Mouse (Mus musculus) limb, embryonic 12.5 days (tissue): Measurements from ENCODE around the gene Adora3. TPM values are rescaled to one million over a fixed set of nuclear protein-coding genes. Genes with fewer than 3 reads are reported as not detected.

Experiments
- ATAC-seq: fragments of 200-750 bp; cut with Nextera tagmentation; 2 replicates; pipeline ENCODE4 v1.8.0; 2017; ENCODE audit warnings: low read depth, moderate TSS enrichment; ENCODE audit not compliant: insufficient number of reproducible peaks, insufficient read depth, low FRiP score, low TSS enrichment
- H3K27ac ChIP-seq: fragments of 300-500 bp; sonication (generic); 2 replicates; pipeline ENCODE4 v1.5.1; 2016; ENCODE audit warnings: mild to moderate bottlenecking, moderate library complexity
- H3K27me3 ChIP-seq: fragments of 300-500 bp; sonication (generic); 2 replicates; pipeline ENCODE4 v1.6.1; 2016; ENCODE audit warnings: mild to moderate bottlenecking, moderate library complexity
- H3K36me3 ChIP-seq: fragments of 300-500 bp; sonication (generic); 2 replicates; pipeline ENCODE4 v1.6.1; 2016; ENCODE audit warnings: mild to moderate bottlenecking, moderate library complexity
- H3K4me1 ChIP-seq: fragments of 300-500 bp; sonication (generic); replicated peaks from 2 replicates; pipeline ENCODE4 v1.6.1; 2016
- H3K4me2 ChIP-seq: fragments of 300-500 bp; sonication (generic); 2 replicates; pipeline ENCODE4 v1.6.1; 2016; ENCODE audit warnings: mild to moderate bottlenecking, moderate library complexity
- H3K4me3 ChIP-seq: fragments of 300-500 bp; sonication (generic); replicated peaks from 2 replicates; pipeline ENCODE4 v1.5.1; 2016; ENCODE audit warnings: mild to moderate bottlenecking
- H3K9ac ChIP-seq: fragments of 300-500 bp; sonication (generic); replicated peaks from 2 replicates; pipeline ENCODE4 v1.6.1; 2016; ENCODE audit warnings: mild to moderate bottlenecking, moderate library complexity
- H3K9me3 ChIP-seq: fragments of 300-500 bp; sonication (generic); 2 replicates; pipeline ENCODE4 v1.6.1; 2016; ENCODE audit warnings: mild to moderate bottlenecking, moderate library complexity
- WGBS: fragments of 180-500 bp; shearing (Covaris S2); methylation state at CpG from one replicate; pipeline ENCODE4 v1.1.7; 2016; 5-methylcytosine and 5-hydroxymethylcytosine counted together
- polyA plus RNA-seq: library from polyadenylated mRNA; unstranded; fragments of >200 nt; fragmentation: Nextera tagmentation; extraction: Ambion mirVana; gene quantifications from 2 replicates; pipeline ENCODE4 v1.2.1, GENCODE M21; 2016

Gene Adora3
- polyA plus RNA-seq, 1 experiment from 2014 or later, result not detected

DNA sequence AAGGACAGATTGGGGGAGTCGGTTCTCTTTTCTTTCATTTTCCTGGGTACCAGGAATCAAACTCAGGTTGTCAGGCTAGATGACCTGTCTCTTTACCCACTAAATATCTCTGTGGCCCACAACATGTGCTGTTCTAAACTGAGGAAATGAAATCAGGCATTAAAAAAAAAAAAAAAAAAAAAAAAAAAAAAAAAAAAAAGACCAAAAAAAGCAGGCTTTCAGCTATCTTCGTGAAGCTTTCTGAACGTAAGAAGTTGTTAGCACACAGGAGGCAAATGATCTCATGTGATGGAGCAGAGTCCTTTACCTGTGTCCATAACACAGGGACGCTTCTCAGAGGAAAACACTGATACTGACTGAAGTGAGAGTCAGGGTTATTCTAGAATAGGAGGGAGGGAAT is 65.5 kb downstream of the Adora3 start:
- WGBS, result 84% methylated on average over 4 of the region's 4 CpGs

DNA sequence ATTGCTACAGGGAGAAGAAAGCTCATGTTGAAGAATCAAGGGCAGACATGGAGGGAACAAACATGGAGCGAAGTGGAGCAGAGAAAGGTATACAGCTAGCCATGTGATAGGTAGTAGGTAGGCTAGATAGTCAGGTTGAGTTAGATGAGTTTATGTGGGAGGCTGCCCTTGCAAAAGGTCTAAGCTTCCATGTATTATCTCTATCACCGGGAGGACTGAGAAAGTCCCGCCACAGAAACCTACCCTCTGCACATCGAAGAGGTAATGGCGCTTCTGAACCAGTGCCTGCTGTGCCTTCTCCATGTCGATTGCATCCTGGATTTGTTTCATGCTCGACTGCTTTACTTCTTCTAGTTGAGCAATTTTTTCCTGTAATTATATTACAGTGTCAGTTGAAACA is 80.7 kb downstream of the Adora3 start:
- H3K4me3 ChIP-seq, result no peak overlapping the region
- H3K9me3 ChIP-seq, result no peaks in the 10 kb centered on the region
- no peak overlapping the region for H3K4me2 ChIP-seq
- H3K27ac ChIP-seq, result no peak overlapping the region
- peaks cover 87% of the 10 kb centered on the region for H3K36me3 ChIP-seq
- H3K4me1 ChIP-seq, result no peaks in the 10 kb centered on the region
- H3K27me3 ChIP-seq, result no peaks in the 10 kb centered on the region
- no peak overlapping the region for H3K9ac ChIP-seq
- ATAC-seq, result no peak
- 90% methylated on average over 7 of the region's 7 CpGs for WGBS

More for the DNA sequence above, 65.5 kb downstream of the Adora3 start:
- Histone ChIP-seq H3K4me1 (no peaks in the 10 kb centered on the region), H3K27me3 (no peaks in the 10 kb centered on the region), H3K9me3 (no peaks in the 10 kb centered on the region), H3K36me3 (peaks cover 32% of the 10 kb centered on the region), H3K4me2 (no peak overlapping the region), H3K9ac (no peak overlapping the region), H3K27ac (no peak overlapping the region), H3K4me3 (no peak overlapping the region)
- no peak for ATAC-seq

DNA sequence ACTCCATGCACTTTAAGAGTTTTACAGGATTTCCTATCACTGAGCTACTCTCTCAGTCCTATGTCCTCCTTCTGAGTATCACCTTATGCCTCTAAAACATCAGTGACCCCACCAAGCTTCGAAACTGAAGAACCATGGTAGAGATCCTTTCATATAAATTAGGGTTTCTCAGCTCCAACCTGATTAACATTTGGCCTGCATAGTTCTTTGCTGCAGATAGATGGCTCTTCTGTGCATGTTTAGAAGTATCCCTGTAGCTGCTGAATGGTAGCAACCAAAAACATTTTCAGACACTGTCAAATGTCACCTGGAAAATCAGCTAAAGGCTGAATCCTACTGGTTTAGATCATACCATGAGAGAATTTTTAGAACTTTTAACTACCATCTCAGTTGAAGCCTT is 86.6 kb downstream of the Adora3 start:
- H3K4me2 ChIP-seq, result no peak overlapping the region
- 100% methylated on average over 1 of the region's 1 CpGs for WGBS
- H3K27me3 ChIP-seq, result no peaks in the 10 kb centered on the region
- H3K4me3 ChIP-seq, result no peak overlapping the region
- no peak overlapping the region for H3K9ac ChIP-seq
- ATAC-seq, result no peak
- no peaks in the 10 kb centered on the region for H3K9me3 ChIP-seq
- peaks cover 50% of the 10 kb centered on the region for H3K36me3 ChIP-seq
- H3K27ac ChIP-seq, result no peak overlapping the region
- H3K4me1 ChIP-seq, result peaks cover 16% of the 10 kb centered on the region

- Histone ChIP-seq H3K27ac (no peak overlapping the region), H3K9me3 (no peaks in the 10 kb centered on the region), H3K9ac (peak overlapping the region; percentile 93), H3K4me3 (peak overlapping the region; percentile 75), H3K4me1 (peaks cover 16% of the 10 kb centered on the region), H3K4me2 (peak overlapping the region; percentile 83), H3K27me3 (no peaks in the 10 kb centered on the region), H3K36me3 (peaks cover 50% of the 10 kb centered on the region)
- ATAC-seq, result no peak
- WGBS, result 50% methylated on average over 5 of the region's 5 CpGs
Observed at GRCm38 (mm10) chr3:105958204-105958603, 87.5 kb downstream of the Adora3 start.

Other genes starting within 250 kb of the Adora3 start
- 47.4 and 47.5 TPM in 2 replicates for gene Ddx20, start 183.3 kb upstream of the Adora3 start, polyA plus RNA-seq
- 1.6 and 1.8 TPM in 2 replicates for gene Inka2, start 166.3 kb upstream of the Adora3 start, polyA plus RNA-seq
- 76.8 and 81.8 TPM in 2 replicates for gene Rap1a, start 69.5 kb upstream of the Adora3 start, polyA plus RNA-seq
- 0.43 TPM in 1 of 2 replicates, not detected in the other for gene Tmigd3, start within 50 bp of the Adora3 start, polyA plus RNA-seq
- 0.51 and 0.64 TPM in 2 replicates for gene I830077J02Rik, start 61.8 kb downstream of the Adora3 start, polyA plus RNA-seq
- gene Wdr77, start 88.5 kb downstream of the Adora3 start, polyA plus RNA-seq, result 111 and 117 TPM in 2 replicates
- 461 and 468 TPM in 2 replicates for gene Atp5f1, start 89.2 kb downstream of the Adora3 start, polyA plus RNA-seq
- gene Ovgp1, start 102.9 kb downstream of the Adora3 start, polyA plus RNA-seq, result 1.7 and 1.8 TPM in 2 replicates
- not detected in 2 replicates for gene Pifo, start 143.8 kb downstream of the Adora3 start, polyA plus RNA-seq
- not detected in 2 replicates for gene Chil5, start 162.0 kb downstream of the Adora3 start, polyA plus RNA-seq
- not detected in 2 replicates for gene Chia1, start 242.4 kb downstream of the Adora3 start, polyA plus RNA-seq